Mouse (Mus musculus) forebrain, embryonic 15.5 days (tissue): ENCODE results near the gene Lonp2. TPM values are rescaled to one million over a fixed set of nuclear protein-coding genes. Genes with fewer than 3 reads are reported as not detected.

Source experiments
- ATAC-seq: fragments of 200-750 bp; cut with Nextera tagmentation; replicated peaks from 2 replicates; pipeline ENCODE4 v1.8.0; 2017; ENCODE audit warnings: mild to moderate bottlenecking, moderate TSS enrichment, moderate library complexity
- H3K27ac ChIP-seq: fragments of 300-500 bp; sonication (generic); replicated peaks from 2 replicates; pipeline ENCODE4 v1.5.1; 2015; ENCODE audit warnings: mild to moderate bottlenecking, inconsistent platforms
- H3K27me3 ChIP-seq: fragments of 300-500 bp; sonication (generic); 2 replicates; pipeline ENCODE4 v1.6.1; 2015; ENCODE audit warnings: inconsistent platforms
- H3K36me3 ChIP-seq: fragments of 300-500 bp; sonication (generic); 2 replicates; pipeline ENCODE4 v1.6.1; 2015; ENCODE audit warnings: mild to moderate bottlenecking, inconsistent platforms
- H3K4me1 ChIP-seq: fragments of 300-500 bp; sonication (generic); 2 replicates; pipeline ENCODE4 v1.6.1; 2015; ENCODE audit warnings: inconsistent platforms
- H3K4me2 ChIP-seq: fragments of 300-500 bp; sonication (generic); replicated peaks from 2 replicates; pipeline ENCODE4 v1.6.1; 2015; ENCODE audit warnings: mild to moderate bottlenecking, inconsistent platforms
- H3K4me3 ChIP-seq: fragments of 300-500 bp; sonication (generic); 2 replicates; pipeline ENCODE4 v1.5.1; 2015; ENCODE audit warnings: mild to moderate bottlenecking, inconsistent platforms
- H3K9ac ChIP-seq: fragments of 300-500 bp; sonication (generic); replicated peaks from 2 replicates; pipeline ENCODE4 v1.6.1; 2015; ENCODE audit warnings: mild to moderate bottlenecking, inconsistent platforms
- H3K9me3 ChIP-seq: fragments of 300-500 bp; sonication (generic); 2 replicates; pipeline ENCODE4 v1.6.1; 2016; ENCODE audit warnings: inconsistent platforms
- WGBS: fragments of 180-500 bp; shearing (Covaris S2); methylation state at CpG from one replicate; pipeline ENCODE4 v1.1.7; 2015; ENCODE audit warnings: mixed read lengths; 5-methylcytosine and 5-hydroxymethylcytosine counted together
- polyA plus RNA-seq: library from polyadenylated mRNA; unstranded; fragments of >200 nt; fragmentation: Nextera tagmentation; extraction: Ambion mirVana; gene quantifications from 2 replicates; pipeline ENCODE4 v1.2.1, GENCODE M21; 2015

Gene Lonp2
- polyA plus RNA-seq, 1 experiment from 2014 or later: 87.6 TPM

GRCm38 (mm10) chr8:86719368-86719767, 95.5 kb downstream of the Lonp2 start:
- Histone ChIP-seq H3K9ac (no peak overlapping the region), H3K27me3 (no peaks in the 10 kb centered on the region), H3K27ac (no peak overlapping the region), H3K4me2 (no peak overlapping the region), H3K36me3 (peaks cover 15% of the 10 kb centered on the region; the same call in 1 of the 2 replicates), H3K9me3 (no peaks in the 10 kb centered on the region), H3K4me1 (peaks cover 10% of the 10 kb centered on the region), H3K4me3 (no peak overlapping the region)
- WGBS: 90% methylated on average over 1 of the region's 1 CpGs
- no peak for ATAC-seq

- Histone ChIP-seq H3K9ac (no peak overlapping the region), H3K9me3 (no peaks in the 10 kb centered on the region), H3K27me3 (no peaks in the 10 kb centered on the region), H3K4me2 (no peak overlapping the region), H3K27ac (no peak overlapping the region), H3K4me1 (peaks cover 2% of the 10 kb centered on the region; the same call in 1 of the 2 replicates), H3K36me3 (peaks cover 17% of the 10 kb centered on the region; the same call in 1 of the 2 replicates), H3K4me3 (no peak overlapping the region)
- ATAC-seq: no peak; the same call in 1 of the 2 replicates
- 95% methylated on average over 6 of the region's 6 CpGs for WGBS
Observed at GRCm38 (mm10) chr8:86720756-86721459, 97.1 kb downstream of the Lonp2 start.

- Histone ChIP-seq H3K9ac (no peak overlapping the region), H3K4me2 (no peak overlapping the region), H3K27me3 (no peaks in the 10 kb centered on the region), H3K36me3 (peaks cover 17% of the 10 kb centered on the region; the same call in 1 of the 2 replicates), H3K27ac (no peak overlapping the region), H3K4me1 (no peaks in the 10 kb centered on the region), H3K9me3 (no peaks in the 10 kb centered on the region), H3K4me3 (no peak overlapping the region)
- no peak for ATAC-seq
- 72% methylated on average over 2 of the region's 2 CpGs for WGBS
Observed at GRCm38 (mm10) chr8:86721490-86721889, 97.6 kb downstream of the Lonp2 start.

- no peak overlapping the region for H3K4me2 ChIP-seq
- H3K27ac ChIP-seq: no peak overlapping the region
- ATAC-seq: no peak
- H3K4me1 ChIP-seq: peaks cover 25% of the 10 kb centered on the region
- no peaks in the 10 kb centered on the region for H3K27me3 ChIP-seq
- no peak overlapping the region for H3K9ac ChIP-seq
- H3K9me3 ChIP-seq: no peaks in the 10 kb centered on the region
- no peak overlapping the region for H3K4me3 ChIP-seq
- 61% methylated on average over 6 of the region's 6 CpGs for WGBS
- H3K36me3 ChIP-seq: peaks cover 13% of the 10 kb centered on the region; the same call in 1 of the 2 replicates
Observed at GRCm38 (mm10) chr8:86726959-86727358, 103.1 kb downstream of the Lonp2 start.

- H3K9me3 ChIP-seq: no peaks in the 10 kb centered on the region
- H3K4me3 ChIP-seq: no peak overlapping the region
- H3K4me1 ChIP-seq: peaks cover 27% of the 10 kb centered on the region
- ATAC-seq: no peak
- H3K27ac ChIP-seq: no peak overlapping the region
- WGBS: 68% methylated on average over 19 of the region's 19 CpGs
- H3K4me2 ChIP-seq: no peak overlapping the region
- H3K27me3 ChIP-seq: no peaks in the 10 kb centered on the region
- peaks cover 4% of the 10 kb centered on the region; the same call in 1 of the 2 replicates for H3K36me3 ChIP-seq
- H3K9ac ChIP-seq: no peak overlapping the region
Observed at GRCm38 (mm10) chr8:86728224-86728950, 104.5 kb downstream of the Lonp2 start.

GRCm38 (mm10) chr8:86730303-86730702, 106.5 kb downstream of the Lonp2 start:
- Histone ChIP-seq H3K4me3 (no peak overlapping the region), H3K4me2 (no peak overlapping the region), H3K9ac (no peak overlapping the region), H3K27me3 (no peaks in the 10 kb centered on the region), H3K4me1 (peaks cover 44% of the 10 kb centered on the region), H3K9me3 (no peaks in the 10 kb centered on the region), H3K36me3 (0 out of 2 replicates have a peak, but pooled peaks cover under 1% of the 10 kb centered on the region), H3K27ac (peak overlapping the region; percentile 41; the same call in 1 of the 2 replicates)
- 43% methylated on average over 3 of the region's 3 CpGs for WGBS
- ATAC-seq: no peak

GRCm38 (mm10) chr8:86730860-86731259, 107.0 kb downstream of the Lonp2 start:
- Histone ChIP-seq H3K4me3 (no peak overlapping the region), H3K27ac (peak overlapping the region; percentile 41), H3K9ac (no peak overlapping the region), H3K9me3 (no peaks in the 10 kb centered on the region), H3K4me2 (no peak overlapping the region), H3K4me1 (peaks cover 49% of the 10 kb centered on the region), H3K27me3 (no peaks in the 10 kb centered on the region), H3K36me3 (no peaks in the 10 kb centered on the region)
- 88% methylated on average over 1 of the region's 1 CpGs for WGBS
- ATAC-seq: no peak

GRCm38 (mm10) chr8:86734171-86734570, 110.3 kb downstream of the Lonp2 start:
- 0 out of 2 replicates have a peak overlapping the region, but pooled peaks have one; percentile 31 for H3K27ac ChIP-seq
- no peaks in the 10 kb centered on the region for H3K36me3 ChIP-seq
- peaks cover 43% of the 10 kb centered on the region for H3K4me1 ChIP-seq
- no peak overlapping the region for H3K4me2 ChIP-seq
- no peaks in the 10 kb centered on the region for H3K9me3 ChIP-seq
- 52% methylated on average over 4 of the region's 4 CpGs for WGBS
- H3K9ac ChIP-seq: no peak overlapping the region
- ATAC-seq: no peak
- no peaks in the 10 kb centered on the region for H3K27me3 ChIP-seq
- no peak overlapping the region for H3K4me3 ChIP-seq

- H3K4me2 ChIP-seq: no peak overlapping the region
- H3K36me3 ChIP-seq: no peaks in the 10 kb centered on the region
- H3K9me3 ChIP-seq: no peaks in the 10 kb centered on the region
- H3K4me3 ChIP-seq: no peak overlapping the region
- H3K4me1 ChIP-seq: peaks cover 40% of the 10 kb centered on the region
- no peak for ATAC-seq
- WGBS: 86% methylated on average over 1 of the region's 1 CpGs
- no peak overlapping the region for H3K9ac ChIP-seq
- no peak overlapping the region for H3K27ac ChIP-seq
- no peaks in the 10 kb centered on the region for H3K27me3 ChIP-seq
Observed at GRCm38 (mm10) chr8:86734954-86735353, 111.1 kb downstream of the Lonp2 start.

GRCm38 (mm10) chr8:86735446-86736111, 111.7 kb downstream of the Lonp2 start:
- Histone ChIP-seq H3K4me2 (no peak overlapping the region), H3K9ac (no peak overlapping the region), H3K4me1 (peaks cover 33% of the 10 kb centered on the region), H3K9me3 (no peaks in the 10 kb centered on the region), H3K4me3 (no peak overlapping the region), H3K36me3 (no peaks in the 10 kb centered on the region), H3K27ac (no peak overlapping the region), H3K27me3 (no peaks in the 10 kb centered on the region)
- no peak for ATAC-seq
- WGBS: 63% methylated on average over 3 of the region's 3 CpGs

- Histone ChIP-seq H3K36me3 (no peaks in the 10 kb centered on the region), H3K4me3 (no peak overlapping the region), H3K4me1 (peaks cover 36% of the 10 kb centered on the region), H3K27ac (no peak overlapping the region), H3K9me3 (no peaks in the 10 kb centered on the region), H3K4me2 (no peak overlapping the region), H3K9ac (no peak overlapping the region), H3K27me3 (no peaks in the 10 kb centered on the region)
- no peak for ATAC-seq
Observed at GRCm38 (mm10) chr8:86740899-86741298, 117.1 kb downstream of the Lonp2 start.

GRCm38 (mm10) chr8:86741627-86742026, 117.8 kb downstream of the Lonp2 start:
- H3K9me3 ChIP-seq: no peaks in the 10 kb centered on the region
- peaks cover 41% of the 10 kb centered on the region for H3K4me1 ChIP-seq
- ATAC-seq: no peak
- no peak overlapping the region for H3K4me3 ChIP-seq
- no peak overlapping the region for H3K27ac ChIP-seq
- no peak overlapping the region for H3K9ac ChIP-seq
- H3K4me2 ChIP-seq: no peak overlapping the region
- no peaks in the 10 kb centered on the region for H3K36me3 ChIP-seq
- no peaks in the 10 kb centered on the region for H3K27me3 ChIP-seq
